Mouse (Mus musculus) gonadal fat pad, adult 2 months (tissue): Measurements from ENCODE around the gene Notch1. TPM values are rescaled to one million over a fixed set of nuclear protein-coding genes. Genes with fewer than 3 reads are reported as not detected.

Experiments
- DNase-seq: peaks from one replicate; pipeline ENCODE4 v3.0.0-alpha.2; 2012; ENCODE audit warnings: low read depth
- polyA plus RNA-seq: library from polyadenylated mRNA; depleted of rRNA; stranded (reverse); fragments of >200 nt; gene quantifications from 2 replicates; pipeline ENCODE4 v1.2.3, GENCODE M21; 2012

Gene Notch1
- polyA plus RNA-seq, 1 experiment: 49.0 TPM

- DNase-seq: no peak
Observed at GRCm38 (mm10) chr2:26531829-26532228, 15.4 kb upstream of the Notch1 start.

- no peak for DNase-seq
Observed at GRCm38 (mm10) chr2:26529881-26530280, 13.4 kb upstream of the Notch1 start.

- DNase-seq: no peak
Observed at GRCm38 (mm10) chr2:26529221-26529805, 12.8 kb upstream of the Notch1 start.

GRCm38 (mm10) chr2:26526443-26527257 is 10.2 kb upstream of the Notch1 start:
- DNase-seq: no peak

DNA sequence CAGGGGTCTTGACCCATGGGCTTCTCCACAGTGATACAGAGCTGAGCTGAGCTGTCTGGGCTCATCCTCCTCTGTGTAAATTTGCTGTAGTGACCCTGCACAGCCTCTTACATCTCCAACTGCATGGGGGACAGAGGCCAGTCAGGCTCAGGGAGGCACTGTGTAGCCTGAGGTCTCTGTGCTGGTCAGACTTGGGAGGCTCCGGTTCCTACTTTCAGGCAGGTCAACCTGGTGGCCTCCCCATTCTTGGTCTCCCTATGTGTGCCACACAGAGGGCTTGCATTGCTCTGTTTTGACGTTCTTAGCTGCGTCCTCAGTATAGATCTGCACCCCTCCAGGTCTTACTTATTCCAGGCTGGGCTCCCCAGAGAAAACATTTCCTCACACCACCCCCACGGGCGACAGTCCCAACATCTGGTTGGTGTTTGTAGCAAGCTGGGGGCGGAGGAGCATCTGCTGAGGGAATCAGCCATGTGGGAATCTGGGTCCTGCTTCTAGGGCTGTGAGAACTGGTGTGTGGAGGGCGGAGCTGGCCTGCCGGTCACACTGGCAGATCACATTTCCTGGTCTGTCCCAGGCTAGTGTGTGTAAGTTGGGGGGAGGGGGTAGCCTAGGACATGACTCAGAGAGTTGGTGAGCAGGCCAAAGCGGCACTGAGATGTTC is 9.0 kb upstream of the Notch1 start:
- no peak for DNase-seq

- no peak for DNase-seq
Observed at GRCm38 (mm10) chr2:26522327-26522726, 5.9 kb upstream of the Notch1 start.

GRCm38 (mm10) chr2:26519753-26520152 is 3.3 kb upstream of the Notch1 start:
- DNase-seq: no peak

DNA sequence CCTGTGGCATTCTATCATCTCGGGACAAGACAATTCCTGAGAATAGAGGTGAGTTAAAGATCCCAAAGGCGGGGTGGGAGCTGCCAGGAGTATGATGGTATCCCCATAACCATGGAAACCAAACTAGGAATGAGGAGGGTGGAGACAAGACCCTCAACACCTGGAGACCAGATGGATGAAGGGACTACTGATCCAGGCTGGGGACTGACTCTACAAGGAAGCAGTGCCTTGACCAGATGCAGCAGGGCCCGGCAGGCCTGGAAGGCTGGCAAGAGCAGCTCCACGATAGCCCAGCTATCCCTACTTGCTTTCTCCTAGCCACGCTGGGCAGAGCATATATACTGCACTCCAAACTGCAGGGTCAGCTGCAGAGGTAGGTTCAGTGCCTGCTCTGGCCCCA is 524 bp upstream of the Notch1 start:
- DNase-seq: no peak

GRCm38 (mm10) chr2:26515335-26515734 is 1.1 kb downstream of the Notch1 start:
- no peak for DNase-seq

- no peak for DNase-seq
Observed at GRCm38 (mm10) chr2:26513105-26513745, 3.2 kb downstream of the Notch1 start.

DNA sequence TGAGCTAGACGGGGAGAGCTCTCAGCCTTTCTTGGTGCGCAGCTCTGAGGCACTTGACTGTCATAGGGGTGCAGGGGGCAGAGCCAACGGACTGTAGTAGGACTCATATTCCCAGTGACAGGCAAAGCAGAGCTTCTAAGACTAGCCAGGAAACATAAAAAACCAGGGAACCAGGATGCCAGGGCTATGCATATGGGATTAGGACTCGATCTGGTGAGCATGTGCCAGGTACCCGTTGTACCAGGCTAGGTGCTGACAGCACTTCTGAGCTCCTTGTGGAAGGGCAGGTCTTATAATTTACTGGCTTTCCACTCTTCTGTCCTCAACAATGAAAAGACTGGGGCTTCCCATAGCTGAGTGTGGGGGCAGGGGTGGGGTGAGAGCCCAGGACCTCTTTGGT is 7.8 kb downstream of the Notch1 start:
- no peak for DNase-seq

GRCm38 (mm10) chr2:26507961-26508391 is 8.5 kb downstream of the Notch1 start:
- no peak for DNase-seq

DNA sequence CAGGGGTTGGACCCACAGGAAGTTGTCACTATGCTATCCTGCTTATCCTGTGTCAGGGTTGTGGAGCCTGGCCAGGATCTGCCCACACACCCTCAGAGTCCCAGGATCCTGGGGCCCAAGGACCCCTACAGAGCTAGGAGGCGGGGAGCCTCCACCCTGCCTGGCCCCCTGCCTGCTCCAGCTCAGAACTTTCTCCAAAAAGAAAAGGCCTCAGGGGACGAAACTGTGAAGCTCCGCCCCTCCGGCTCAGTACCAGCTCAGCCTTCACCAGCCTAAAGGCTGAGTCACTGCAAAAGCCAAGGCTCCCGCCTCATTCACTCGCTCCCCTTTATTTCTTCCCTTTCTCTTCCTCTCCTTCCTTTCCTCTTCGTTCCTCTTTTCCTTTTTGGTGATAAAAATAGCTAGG is 9.0 kb downstream of the Notch1 start:
- no peak for DNase-seq

DNA sequence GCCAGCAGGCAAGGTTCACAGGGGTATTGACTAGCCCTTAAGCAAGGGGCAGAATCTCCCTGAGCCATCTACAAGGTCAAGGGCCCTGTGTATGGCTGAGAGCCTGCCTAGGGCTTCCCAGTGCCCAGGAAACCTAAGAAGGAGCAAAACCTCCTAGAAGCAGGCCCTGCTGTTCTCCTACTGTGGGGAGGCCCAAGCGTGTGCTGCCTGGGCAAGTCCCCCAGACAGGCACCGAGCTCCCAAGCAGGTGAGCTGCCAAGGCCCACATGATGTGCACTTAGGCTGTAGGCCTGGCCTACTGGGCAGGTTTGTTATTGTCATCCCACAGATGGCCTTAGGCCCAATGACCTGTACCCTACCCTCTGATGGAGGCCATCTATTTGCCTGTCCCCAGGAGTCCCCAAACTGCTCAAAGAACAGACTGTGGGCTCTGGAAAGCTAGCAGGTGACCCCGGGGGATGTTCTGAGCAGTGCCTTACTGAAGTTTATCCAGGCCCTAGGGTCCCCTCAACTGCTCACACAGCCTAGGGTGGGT is 9.7 kb downstream of the Notch1 start:
- DNase-seq: no peak

- DNase-seq: no peak
Observed at GRCm38 (mm10) chr2:26504772-26505480, 11.5 kb downstream of the Notch1 start.

- DNase-seq: no peak
Observed at GRCm38 (mm10) chr2:26503661-26504575, 12.5 kb downstream of the Notch1 start.

DNA sequence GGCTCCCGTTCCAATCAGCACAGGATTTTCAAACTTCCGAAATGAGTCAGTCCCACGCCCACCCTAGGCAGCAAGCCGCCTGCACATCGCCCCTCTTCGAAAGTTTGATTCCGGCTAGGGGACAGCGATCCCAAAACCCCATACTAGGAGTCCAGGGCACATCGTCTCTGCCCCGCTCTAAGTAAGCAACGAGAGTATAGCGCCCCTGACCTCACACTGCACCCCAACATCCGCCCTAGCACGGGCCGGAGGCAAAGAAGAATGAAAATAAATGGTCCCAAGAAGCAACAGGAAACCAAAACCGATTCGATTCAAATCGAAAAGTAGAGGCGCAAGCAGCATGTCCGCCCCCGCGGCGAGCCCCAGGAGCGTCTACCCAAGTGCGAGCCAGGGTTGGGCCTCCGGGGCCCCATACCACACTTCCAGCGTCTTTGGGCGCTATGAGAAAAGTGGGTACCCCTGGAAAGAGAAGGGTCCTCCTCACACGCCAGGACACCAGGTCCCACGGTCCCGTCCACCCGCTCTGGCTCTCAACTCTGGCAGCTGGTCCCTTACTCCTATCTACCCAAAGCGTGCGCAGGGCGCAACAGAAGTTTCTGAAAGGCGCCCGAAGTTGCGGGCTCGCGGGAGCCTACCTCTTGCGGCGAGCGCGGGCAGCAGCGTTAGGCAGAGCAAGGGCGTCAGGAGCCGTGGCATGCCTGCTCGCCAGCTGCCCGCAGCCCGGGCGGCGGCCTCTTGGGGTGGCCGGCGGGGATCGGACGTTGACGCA is 13.4 kb downstream of the Notch1 start:
- no peak for DNase-seq

GRCm38 (mm10) chr2:26502299-26502862 is 14.1 kb downstream of the Notch1 start:
- no peak for DNase-seq

DNA sequence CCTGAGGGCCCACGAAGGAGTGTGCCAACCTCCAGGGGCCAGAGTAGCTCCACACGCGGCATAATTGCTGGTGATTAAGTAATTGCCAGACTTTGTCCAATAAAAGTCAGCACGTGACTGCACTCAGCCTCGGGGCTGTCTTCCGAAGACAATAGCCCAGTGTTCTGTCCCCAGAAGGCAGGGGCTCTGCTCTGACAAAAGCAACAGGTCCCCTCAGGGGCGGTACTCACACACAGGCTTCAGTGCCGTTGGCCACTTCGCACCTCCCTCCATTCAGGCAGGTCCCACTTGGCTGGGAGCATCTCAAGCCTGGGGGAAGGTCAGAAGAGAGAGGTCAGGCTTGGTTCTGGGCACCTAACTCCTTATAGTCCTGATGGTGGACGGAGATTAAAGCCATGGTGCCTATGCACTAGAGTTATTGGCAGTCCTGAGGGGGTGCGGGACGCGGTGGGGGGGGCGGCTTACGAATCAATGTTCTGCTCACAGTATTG is 14.8 kb downstream of the Notch1 start:
- DNase-seq: no peak
